Comparison of ENCODE assay signal across 8 mouse cellular contexts in the genomic region with DNA sequence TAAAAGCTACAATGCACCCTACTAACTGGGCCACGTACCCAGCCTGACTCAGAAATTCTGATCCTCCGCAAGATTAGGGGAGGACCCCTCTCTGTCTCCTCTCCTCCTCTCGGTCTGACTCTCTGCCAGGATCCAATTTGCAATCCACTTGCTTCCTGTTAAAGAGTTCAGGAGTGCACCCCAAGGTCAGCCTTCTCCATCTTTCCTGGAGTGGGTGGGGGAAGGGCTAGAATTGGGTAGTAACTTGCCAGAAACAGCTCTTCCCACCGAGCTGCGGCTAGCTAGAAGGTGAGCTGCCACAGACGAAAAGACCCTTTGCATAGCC. TPM values are rescaled to one million over a fixed set of nuclear protein-coding genes. Genes with fewer than 3 reads are reported as not detected.
DNase-seq lines count a peak whose midpoint lies in the region; ATAC-seq and TF ChIP-seq lines count a peak whose summit lies in the region.

No protein-coding gene starts in this region.

- H3K4me1 ChIP-seq in spleen, adult 2 months (ENCODE audit: control insufficient read depth, insufficient read depth, insufficient read length) = no peaks in the 10 kb centered on the region; the same call in 1 of the 2 replicates
- H3K4me1 ChIP-seq in hindbrain, embryonic 11.5 days (replicated peaks; ENCODE audit: control insufficient read depth, insufficient read depth, low read length) = 0 out of 2 replicates have a peak, but pooled peaks cover 2% of the 10 kb centered on the region
- H3K4me1 ChIP-seq in limb, embryonic 15.5 days = peaks cover 11% of the 10 kb centered on the region; the same call in 1 of the 2 replicates

- no peaks in the 10 kb centered on the region for H3K9me3 ChIP-seq in hindbrain, embryonic 11.5 days (ENCODE audit: control insufficient read depth, low read length)
- H3K9me3 ChIP-seq in limb, embryonic 15.5 days = no peaks in the 10 kb centered on the region

- peak overlapping the region; percentile 81 for H3K4me2 ChIP-seq in hindbrain, embryonic 11.5 days (replicated peaks; ENCODE audit: low read depth, low read length)
- H3K4me2 ChIP-seq in limb, embryonic 15.5 days = peak overlapping the region; percentile 80

- DNase-seq in spleen, adult 2 months (ENCODE audit: low read depth in 1 of 2, low spot score in 2 of 2) = no peak
- DNase-seq in spleen, adult 12 weeks (ENCODE audit: low spot score) = no peak
- peak; percentile 69 for DNase-seq in embryo, embryonic 9.5 days (ENCODE audit: extremely low spot score)
- no peak for DNase-seq in hindbrain, embryonic 11.5 days (ENCODE audit: low spot score)
- peak; percentile 53 for DNase-seq in neural tube, embryonic 10.5 days (ENCODE audit: extremely low spot score, low spot score)
- DNase-seq in left cerebral cortex, adult 11 months (ENCODE audit: low spot score) = no peak
- no peak for DNase-seq in urinary bladder, adult 2 months (ENCODE audit: low spot score)

- peak overlapping the region; percentile 68; the same call in 1 of the 2 replicates for H3K4me3 ChIP-seq in spleen, adult 2 months (ENCODE audit: extremely low read depth, insufficient read depth, insufficient read length)
- peak overlapping the region; percentile 62 for H3K4me3 ChIP-seq in hindbrain, embryonic 11.5 days (ENCODE audit: low read depth, low read length)
- peak overlapping the region; percentile 70 for H3K4me3 ChIP-seq in limb, embryonic 15.5 days

- WGBS in spleen, adult 2 months = 15% methylated on average over 6 of the region's 6 CpGs
- WGBS in hindbrain, embryonic 11.5 days = under 1% methylated on average over 6 of the region's 6 CpGs
- 5% methylated on average over 6 of the region's 6 CpGs for WGBS in limb, embryonic 15.5 days

- peak overlapping the region; percentile 88; the same call in 1 of the 2 replicates for H3K27ac ChIP-seq in spleen, adult 2 months (ENCODE audit: insufficient read depth, low read length)
- peak overlapping the region; percentile 79; the same call in 1 of the 2 replicates for H3K27ac ChIP-seq in hindbrain, embryonic 11.5 days (ENCODE audit: low read depth, low read length)
- peak overlapping the region; percentile 93 for H3K27ac ChIP-seq in limb, embryonic 15.5 days

- peak overlapping the region; percentile 76 for H3K9ac ChIP-seq in hindbrain, embryonic 11.5 days (ENCODE audit: low read depth, low read length)
- H3K9ac ChIP-seq in limb, embryonic 15.5 days = no peak overlapping the region

- TF ChIP-seq CTCF in spleen, adult 2 months (IDR thresholded peaks at IDR 0.05; ENCODE audit: extremely low read depth, insufficient read depth, insufficient read length, insufficient replicate concordance) = no peak

- no peak for TF ChIP-seq POLR2A in spleen, adult 2 months (IDR thresholded peaks at IDR 0.05; ENCODE audit: low read depth, low read length)

- no peaks in the 10 kb centered on the region for H3K27me3 ChIP-seq in spleen, adult 2 months (ENCODE audit: control insufficient read depth, insufficient read depth, low read length)
- peaks cover 2% of the 10 kb centered on the region; the same call in 1 of the 2 replicates for H3K27me3 ChIP-seq in hindbrain, embryonic 11.5 days (ENCODE audit: control insufficient read depth, insufficient read depth, low read length)
- no peaks in the 10 kb centered on the region for H3K27me3 ChIP-seq in limb, embryonic 15.5 days

- ATAC-seq in hindbrain, embryonic 11.5 days (ENCODE audit: low FRiP score) = no peak
- no peak for ATAC-seq in limb, embryonic 15.5 days (ENCODE audit: insufficient number of reproducible peaks, low FRiP score, low TSS enrichment, low read depth)

- H3K36me3 ChIP-seq in spleen, adult 2 months (ENCODE audit: control insufficient read depth, insufficient read depth, low read length) = no peaks in the 10 kb centered on the region
- no peaks in the 10 kb centered on the region for H3K36me3 ChIP-seq in hindbrain, embryonic 11.5 days (ENCODE audit: control insufficient read depth, insufficient read depth, low read length)
- H3K36me3 ChIP-seq in limb, embryonic 15.5 days = no peaks in the 10 kb centered on the region

RNA-seq across cellular contexts. Expression of gene Spred2, which starts 4.8 kb away (rescaled TPM):
- polyA plus RNA-seq in spleen, adult 2 months (2012; rRNA removed) = 5.7 and 6.6 TPM in 2 replicates
- 6.2 and 6.7 TPM in 2 replicates for polyA plus RNA-seq in hindbrain, embryonic 11.5 days (2014; fragmentation: Nextera tagmentation; extraction: Ambion mirVana)
- 7.1 and 8.9 TPM in 2 replicates for polyA plus RNA-seq in limb, embryonic 15.5 days (2015; fragmentation: Nextera tagmentation; extraction: Ambion mirVana)
- polyA plus RNA-seq in urinary bladder, adult 2 months (2012; rRNA removed) = 23.2 and 31.7 TPM in 2 replicates

Comparison
In these comparisons a context has a peak if more than half of its experiments do, and no peak if none do; other contexts are left out.
1. DNase-seq: peak in embryo, embryonic 9.5 days (single experiment) and neural tube, embryonic 10.5 days (single experiment); none in spleen, adult 2 months (0 of 2), spleen, adult 12 weeks (single experiment), hindbrain, embryonic 11.5 days (single experiment), left cerebral cortex, adult 11 months (single experiment) and urinary bladder, adult 2 months (single experiment).
2. Peak in every context shown above with its lines, with median percentiles within 50 percentile points of each other: H3K27ac ChIP-seq and H3K4me3 ChIP-seq.